Mouse (Mus musculus) left cerebral cortex, adult 8-10 months (tissue): ENCODE results near the gene Ngf. TPM values are rescaled to one million over a fixed set of nuclear protein-coding genes. Genes with fewer than 3 reads are reported as not detected.
A peak's percentile ranks its signal among the peaks of the same experiment; 100 is the strongest.

Source experiments
- DNase-seq, 2 experiments: peaks; one replicate each; pipeline ENCODE4 v3.0.0; 2022; ENCODE audit warnings: low spot score in 2 of 2
- total RNA-seq, 4 experiments: library from RNA; stranded (reverse); gene quantifications; 2 replicates each; pipeline ENCODE4 v1.2.4; 2022

Ngf gene
- 1 to 10 TPM; 2.7 to 4.0 (median 3.4) TPM for total RNA-seq

DNA sequence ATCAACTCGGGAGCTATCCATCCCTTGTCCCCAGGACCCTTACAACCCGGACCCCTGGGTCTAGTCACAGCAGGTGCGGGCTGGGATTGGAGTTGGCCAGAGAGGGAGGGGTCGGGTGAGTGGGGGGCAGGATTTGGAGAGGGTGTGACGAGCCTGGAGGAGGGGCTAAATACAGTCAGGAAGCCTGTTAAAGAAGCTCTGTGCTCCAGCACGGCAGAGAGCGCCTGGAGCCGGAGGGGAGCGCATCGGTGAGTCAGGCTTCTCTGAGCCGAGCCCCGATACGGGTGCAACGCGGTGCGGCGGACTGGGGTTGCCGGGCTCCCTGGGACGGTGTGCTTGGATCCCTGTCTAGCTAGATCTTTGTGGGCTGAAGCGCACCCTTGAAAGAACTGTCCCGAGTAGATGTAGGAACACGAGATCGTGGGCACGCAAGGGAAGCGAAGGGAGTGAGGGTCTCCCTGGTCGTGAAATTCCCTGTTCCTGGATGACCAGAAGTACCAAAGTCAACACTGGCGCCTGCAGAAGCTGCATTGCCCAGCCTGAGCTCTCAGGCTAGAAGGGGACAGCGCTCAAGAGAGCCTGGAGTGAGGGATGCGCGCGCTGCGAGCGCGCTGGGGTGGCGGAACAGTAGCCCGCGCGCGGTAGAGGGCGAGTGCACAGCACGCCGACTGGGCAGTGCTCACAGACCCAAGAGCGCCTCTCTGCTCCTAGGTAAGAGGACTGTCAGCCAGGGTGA is at the start of gene Ngf:
TSS of gene Ngf (plus strand) at position 207 of the 736 bp plus-strand sequence.
- no peak for DNase-seq

DNA sequence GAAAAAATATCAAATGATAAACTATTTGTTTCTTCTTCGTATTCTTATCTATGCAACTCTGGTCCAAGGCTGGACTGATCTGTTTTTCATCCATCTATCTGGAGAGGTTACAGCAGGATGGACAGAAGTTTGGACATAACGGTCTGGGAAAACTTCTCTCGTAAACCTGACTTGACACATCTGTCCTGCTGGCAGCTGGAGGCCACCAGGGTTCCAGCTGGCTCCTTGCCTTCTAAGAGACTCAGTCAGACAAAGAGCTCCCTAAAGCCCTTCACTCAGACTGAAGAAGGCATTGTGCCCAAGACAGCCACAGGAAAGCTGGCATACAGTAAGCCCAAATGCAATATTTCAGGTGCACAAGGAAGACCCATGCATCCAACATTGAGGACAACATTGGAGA is 24.2 kb upstream of the Ngf start:
- no peak for DNase-seq

DNA sequence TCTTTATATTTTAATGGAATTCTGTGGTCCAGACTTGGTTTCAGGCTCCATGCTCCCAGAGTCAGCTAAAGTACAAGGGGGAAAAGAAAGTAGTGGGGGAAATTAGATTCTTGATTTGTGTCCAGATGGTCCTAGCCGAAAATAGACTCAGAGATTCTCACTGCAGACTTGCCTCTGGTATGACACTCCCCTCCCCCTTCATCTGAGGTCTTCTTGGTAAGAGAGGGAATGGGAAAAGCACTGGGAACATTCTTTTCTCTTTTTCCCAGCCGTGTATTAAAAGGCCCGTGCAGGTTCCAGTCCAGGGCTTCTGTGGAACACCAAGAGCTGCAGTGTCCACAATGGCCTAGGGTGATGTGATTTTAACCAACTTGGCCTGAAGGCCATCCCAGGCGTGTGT is 23.0 kb upstream of the Ngf start:
- no peak for DNase-seq

DNA sequence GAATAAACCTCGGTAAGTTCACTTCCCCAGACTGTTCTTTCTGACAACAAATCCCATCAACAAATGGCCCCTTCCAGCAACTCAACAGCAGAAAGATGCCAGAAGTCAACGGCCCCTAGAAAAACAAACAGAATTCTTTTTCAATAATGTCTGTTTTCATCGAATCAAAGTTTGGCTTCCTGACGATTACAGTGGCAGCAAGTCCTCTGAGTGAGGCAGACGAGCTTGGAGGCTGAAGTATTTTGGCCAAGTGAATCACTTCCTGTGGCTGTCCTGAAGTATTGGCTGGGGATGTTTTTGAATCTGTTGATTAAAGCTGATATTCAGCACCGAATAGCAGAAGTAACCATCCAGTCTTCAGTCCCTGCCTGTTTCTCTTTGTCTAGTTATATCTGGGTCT is 15.2 kb upstream of the Ngf start:
- DNase-seq: no peak

DNA sequence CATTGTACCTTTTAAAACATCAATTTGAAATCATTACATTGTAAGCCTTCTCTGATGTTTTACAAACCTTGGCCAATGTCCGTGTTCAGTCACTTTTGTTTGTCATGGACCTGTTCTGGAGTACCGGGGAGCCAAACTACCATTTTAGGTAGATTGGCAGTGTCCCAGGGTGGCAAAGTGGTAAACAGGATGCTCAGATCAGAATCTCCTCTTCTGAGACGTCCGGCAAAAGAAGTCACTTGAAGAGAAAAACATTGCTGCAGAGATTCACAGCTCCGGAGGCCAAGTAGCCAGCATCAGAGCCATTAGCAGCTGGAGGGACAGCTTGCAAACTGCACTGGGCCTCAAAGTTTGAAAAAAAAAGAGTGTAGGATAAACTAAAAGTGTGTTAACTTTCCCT is 9.2 kb upstream of the Ngf start:
- no peak for DNase-seq

DNA sequence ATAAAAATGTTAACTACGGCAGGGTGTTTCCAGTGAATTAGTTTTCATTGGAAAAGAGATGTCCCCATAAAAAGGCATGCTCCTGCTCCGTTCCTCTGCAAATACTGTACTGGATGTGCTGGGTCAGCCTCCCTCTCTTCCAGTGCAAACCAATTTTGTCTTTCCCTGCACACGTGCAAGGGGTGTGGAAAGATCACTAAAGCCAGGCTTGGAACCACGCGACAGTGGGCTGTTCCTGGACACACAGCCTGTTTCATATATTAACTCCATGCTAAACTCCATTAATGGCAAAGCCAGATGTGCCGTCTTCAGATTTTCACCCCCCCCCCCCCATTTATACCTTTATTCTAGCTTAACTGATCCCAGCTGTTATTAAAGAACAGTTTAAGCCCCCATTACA is 8.7 kb upstream of the Ngf start:
- DNase-seq: no peak

DNA sequence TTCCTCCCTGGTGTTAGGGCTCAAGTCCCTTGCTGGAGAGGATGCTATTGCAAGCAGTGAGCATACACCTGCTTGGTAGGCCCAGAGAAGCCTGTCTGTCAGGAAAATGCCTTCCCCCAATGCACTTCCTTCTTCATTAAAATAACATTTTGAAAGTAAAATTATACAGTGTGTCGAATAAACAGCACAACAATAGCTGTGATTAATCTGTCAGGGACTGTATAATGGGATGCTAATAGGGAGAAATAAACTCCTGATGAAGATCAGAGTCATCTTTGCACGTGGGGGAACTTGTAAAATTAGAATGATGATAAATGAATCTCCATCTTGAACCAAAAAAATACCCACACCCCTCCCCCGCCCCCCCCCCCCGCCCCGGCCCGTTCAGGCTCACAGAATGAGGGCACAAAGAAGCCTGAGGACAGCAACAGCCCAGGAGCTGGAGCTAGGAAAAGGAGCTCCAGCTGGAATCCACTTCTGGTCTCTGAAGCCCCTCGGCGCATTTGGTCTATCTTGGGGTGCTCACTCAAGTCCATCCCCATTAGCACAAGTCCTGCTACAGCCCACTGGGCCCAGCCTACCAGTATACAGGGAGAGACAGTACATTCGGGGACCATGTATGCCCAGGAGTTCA is 6.9 kb upstream of the Ngf start:
- no peak for DNase-seq

DNA sequence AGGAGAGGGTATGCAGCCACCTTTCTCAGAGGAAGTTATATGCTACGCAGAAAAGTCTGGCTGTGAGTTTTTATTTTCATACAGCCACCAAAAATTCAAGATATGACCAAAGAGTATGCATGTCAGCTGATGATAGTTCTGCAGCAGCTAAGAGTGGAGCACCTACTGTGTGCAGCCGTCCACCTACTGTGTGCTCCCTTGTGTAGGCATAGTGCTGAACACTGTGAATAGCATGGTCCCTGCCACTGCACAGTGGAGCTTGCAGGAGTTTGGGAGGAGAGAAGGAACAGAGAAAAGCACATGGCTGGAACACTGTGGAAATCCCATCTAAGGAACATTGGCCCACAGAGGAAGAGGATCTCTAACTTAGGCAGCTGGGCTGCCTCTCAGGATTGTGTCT is 6.4 kb upstream of the Ngf start:
- no peak for DNase-seq

DNA sequence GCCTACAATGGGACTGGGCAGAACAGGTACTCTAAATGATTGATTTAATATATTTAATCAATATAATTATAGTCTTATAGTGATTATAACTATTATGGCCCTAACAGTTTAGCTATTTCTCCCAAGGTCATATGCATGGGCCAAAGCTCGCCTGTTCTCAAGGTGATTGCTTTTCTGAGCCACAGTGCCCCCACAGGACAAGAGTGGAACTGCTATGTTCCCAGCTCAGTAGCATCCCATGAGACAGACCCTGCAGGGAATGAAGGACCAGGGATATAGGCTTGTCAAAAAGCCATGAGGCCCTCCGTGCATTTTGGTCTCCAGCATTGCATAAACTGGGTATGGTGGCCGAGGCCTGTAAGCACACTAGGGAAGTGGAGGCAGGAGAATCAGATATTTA is 3.1 kb upstream of the Ngf start:
- DNase-seq: peak in 1 of 2 experiments; percentile 49

DNA sequence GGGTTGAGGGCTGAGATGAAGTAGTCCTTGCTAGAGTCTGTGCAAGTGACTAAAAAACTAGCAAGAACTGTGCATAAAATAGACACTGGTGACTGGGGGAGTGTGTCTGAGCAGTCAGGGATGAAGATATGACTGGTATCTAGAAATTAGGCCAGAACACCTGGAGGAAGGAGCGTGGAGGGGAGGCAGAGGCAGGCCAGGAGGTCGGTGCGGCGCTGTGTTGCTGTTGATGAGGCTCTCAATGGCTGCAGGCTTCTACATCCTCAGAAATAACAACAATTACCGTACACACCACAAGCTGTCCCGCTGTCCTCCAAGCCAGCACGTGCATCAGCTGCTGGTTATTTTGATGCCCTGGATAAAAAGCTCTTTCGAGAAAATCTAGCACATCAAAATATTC is 2.6 kb upstream of the Ngf start:
- no peak for DNase-seq

DNA sequence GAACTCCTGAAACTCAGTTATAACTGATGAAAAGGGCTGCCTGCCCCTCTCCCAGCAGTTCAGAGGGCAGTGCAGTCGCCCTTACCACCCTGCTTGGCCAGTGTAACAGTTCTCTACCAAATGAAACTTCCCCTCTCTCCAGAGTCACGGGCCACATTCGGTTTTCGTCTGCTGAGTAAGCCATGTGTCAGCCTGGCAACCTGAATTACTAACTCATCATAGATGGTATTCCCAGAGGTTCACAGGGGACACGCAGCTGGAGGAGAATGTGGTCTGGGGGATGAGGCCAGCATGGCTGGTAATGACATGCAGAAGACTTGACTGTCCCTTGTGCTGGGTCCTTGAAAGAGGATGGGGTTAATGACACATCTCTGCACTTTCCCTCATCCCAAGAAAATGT is 1.5 kb downstream of the Ngf start:
- no peak for DNase-seq

DNA sequence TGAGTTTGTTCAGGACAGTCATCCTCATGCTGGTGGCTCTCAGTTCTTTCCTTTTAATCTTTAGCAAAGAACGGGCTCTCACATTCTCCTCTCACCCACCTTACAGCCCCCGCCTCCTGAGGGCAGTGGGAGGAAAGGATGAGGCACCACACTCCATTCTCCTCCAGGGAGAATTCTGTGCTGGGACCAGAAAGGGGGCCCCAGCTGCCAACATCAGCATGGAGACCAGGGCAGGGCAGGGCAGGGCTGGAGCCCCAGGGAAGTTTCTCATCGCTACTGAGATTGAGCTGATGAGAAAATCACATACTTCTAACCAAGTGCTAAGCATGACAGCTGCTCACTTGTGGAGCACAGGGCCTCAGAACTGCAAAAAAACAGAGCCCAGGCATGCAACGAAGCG is 2.1 kb downstream of the Ngf start:
- DNase-seq: no peak

DNA sequence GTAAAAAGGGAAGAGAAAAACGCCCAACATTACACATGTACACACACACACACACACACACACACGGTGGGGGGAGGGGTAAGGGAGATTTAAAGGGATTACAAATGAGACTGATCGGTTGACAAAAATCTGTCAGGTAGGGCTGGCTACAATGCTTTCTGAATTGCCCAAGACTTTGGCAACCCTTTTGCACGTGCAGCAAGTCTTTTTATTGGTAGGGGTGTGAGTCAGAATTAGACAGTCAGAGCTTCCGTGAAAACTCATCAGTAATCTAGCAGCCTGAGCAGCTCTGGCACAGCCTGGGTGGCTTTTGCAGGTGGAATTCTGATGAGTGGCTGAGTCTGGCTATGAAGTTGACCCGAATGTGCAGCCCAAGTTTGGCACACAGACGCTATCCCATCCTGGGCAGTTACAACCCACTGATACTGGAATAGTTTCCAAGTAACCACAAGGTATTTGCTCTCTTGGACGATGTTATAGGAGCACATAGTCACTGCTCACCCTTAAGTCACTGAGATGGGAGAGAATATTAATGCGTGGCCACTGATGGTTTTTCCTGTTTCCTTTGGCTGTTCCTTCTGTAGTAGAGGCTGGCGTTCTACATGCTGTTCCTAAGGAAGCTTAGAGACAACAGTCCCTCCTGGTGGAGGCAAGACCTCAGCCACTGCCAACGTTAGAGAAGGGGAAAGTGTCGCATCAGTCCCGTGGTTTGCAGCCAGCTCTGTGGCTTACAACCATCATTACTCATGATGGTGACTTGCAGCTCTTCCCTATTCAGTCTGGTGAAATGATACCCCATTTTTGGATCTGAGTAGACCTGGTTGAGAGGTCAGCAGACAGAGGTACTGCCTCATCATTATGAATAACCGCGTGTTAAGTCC is 4.8 kb downstream of the Ngf start:
- no peak for DNase-seq

DNA sequence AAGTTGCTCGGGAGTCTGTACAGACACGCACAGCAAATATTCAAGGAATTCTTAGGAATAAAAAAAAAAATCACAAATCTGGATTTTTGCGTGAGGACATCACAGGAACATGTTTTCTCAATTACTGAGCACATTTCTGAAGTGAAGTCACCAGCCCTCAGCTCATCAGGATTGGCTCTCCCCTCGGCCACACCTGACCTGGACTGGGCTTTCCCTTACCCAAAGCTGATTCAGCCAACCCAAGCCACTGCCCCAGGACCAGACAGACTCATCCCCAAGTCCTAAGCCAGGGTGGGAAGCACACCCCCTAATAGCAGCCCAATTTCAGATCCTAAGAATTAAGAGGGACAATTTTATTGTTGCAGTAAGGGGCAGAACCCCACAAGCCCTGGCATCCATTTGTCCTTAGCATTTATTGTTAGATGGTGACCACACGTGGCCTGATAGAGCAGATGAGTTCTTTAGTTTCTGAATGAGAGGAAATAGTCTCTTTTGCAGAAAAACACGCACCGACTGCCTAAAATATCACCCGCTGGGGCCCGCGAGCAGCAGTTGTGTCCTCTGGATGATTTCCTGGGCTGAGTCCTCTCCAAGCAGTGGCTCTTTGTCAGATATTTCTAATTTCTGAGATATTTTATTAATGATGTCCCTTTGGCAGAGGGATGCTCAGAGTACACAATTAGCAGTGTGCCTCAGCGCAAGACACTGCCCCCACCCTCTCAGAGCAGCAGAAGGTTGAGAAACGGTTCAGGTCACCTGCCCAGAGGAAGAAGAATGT is 8.4 kb downstream of the Ngf start:
- no peak for DNase-seq

DNA sequence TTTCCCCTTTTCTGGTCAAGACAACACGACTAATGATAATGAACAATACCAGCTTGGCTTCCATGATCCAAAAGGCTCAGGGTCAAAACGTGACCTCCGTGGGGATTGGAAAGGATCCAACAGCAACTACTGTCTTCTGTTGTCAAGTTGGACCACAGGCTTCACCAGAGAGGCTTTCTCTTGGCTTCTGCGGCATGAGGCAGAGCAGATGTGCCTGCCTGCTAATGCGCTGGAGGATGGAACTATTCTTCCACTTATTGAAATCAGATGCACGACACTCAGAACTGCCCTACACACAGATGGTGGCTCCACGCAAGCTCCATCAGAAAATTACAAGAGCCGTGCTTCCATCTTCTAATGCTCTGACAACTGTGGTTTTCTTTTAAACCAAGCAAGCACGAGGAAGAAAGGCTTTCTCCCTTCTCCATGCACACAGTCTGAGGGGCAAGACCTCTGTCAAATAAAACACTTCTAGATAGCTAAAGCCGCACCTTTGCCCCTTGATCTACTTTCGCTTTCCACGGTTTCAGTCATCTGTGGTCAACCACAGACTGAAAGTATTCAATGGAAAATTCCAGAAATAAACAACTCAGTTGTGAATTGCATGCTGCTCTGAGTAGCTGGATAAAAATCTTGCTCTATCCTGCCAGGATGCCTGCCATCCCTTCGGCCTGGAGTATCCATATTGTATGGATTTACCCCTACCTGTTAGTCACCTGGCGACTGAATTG is 20.8 kb downstream of the Ngf start:
- no peak for DNase-seq

DNA sequence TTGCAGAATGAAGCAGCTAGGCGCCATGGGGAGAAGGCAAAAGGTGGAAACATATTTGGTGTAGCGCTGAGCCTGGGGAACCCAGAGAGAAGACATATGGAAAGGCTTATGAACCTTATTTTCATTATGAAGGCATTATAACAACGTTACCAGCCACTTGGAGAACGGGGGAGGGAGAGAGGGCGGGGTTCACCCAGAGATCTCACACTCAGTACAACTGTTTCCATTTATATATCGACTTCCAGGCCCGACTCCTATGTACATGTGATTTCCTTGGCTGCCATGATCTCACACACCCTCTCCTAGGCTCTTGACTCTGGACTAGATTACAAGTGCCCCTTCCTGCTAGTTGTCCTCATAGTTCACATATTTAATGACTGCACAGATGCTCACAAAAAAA is 28.4 kb downstream of the Ngf start:
- DNase-seq: no peak

DNA sequence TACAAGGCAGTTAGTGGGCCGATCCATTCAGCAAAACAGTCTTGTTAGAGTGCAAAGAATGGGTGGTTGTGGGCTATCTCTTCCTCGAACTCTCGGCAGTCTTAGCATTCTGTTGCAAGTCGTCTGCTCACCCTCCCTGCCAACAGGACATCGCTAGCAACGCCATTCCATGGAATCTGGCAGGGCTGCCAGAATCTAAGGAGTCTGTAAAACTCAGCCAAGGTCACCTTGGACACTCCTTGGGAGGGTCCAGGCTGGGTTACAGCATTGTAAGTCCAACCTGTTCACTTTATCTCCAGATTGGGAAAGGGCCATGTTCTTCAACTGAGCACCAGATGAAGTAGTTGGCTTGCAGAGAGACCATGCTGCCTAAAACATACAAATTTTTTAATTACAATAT is 29.2 kb downstream of the Ngf start:
- no peak for DNase-seq

DNA sequence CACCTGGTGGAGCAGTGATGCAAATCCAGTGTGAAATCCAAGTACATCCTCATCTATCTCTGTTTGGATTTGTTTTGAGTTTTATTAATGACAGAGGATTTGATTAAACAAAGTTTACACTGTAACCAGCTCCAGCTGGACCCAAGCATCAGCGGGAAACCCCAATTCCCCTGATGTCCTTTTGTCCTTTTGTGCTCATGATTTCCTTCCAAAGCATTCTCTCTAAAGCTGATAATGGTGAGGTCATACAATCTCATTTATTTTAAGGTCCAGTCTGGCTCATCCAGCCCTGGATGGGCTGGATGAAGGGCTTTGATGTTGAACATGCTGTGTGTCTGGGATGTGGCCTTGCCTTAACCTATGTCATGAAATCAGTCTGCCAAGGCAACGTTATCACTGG is 30.3 kb downstream of the Ngf start:
- DNase-seq: no peak

DNA sequence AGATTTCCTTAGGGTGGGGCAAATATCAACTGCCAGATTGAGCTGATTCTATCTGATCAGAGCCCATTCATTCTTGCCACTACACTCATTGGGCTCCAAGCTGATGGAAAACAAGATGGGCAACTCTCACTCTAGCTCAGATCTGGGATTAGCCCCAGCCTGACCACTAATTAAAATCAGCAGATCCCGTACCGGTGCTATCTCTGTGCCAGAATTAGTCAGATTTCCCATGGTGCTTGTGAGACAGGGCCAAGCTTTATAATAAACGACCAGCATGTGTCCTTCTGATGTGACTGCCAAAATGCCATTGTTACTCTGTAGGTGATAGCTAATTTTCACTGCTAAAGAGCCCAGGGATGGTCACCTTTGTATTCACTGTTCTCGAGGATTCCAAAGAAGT is 31.5 kb downstream of the Ngf start:
- DNase-seq: no peak

DNA sequence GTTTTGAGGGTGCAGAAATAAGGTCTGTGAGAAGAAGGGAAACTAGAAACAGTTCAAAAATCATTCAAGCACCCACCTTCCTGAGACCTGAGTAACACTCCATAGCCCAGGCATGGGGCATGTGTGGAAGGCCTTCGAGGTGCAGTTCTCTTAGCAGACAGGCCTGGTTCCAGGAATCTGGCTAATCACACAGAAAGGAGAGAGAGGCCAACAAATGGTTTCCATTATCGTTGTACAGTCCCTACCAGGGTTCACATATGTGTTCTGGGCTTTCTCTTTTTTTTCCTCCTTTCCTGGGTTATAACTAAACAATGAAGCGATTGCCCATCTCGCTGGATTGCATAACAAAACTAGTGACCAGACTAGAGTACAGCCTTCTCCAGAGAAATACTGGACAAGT is 35.4 kb downstream of the Ngf start:
- DNase-seq: no peak

DNA sequence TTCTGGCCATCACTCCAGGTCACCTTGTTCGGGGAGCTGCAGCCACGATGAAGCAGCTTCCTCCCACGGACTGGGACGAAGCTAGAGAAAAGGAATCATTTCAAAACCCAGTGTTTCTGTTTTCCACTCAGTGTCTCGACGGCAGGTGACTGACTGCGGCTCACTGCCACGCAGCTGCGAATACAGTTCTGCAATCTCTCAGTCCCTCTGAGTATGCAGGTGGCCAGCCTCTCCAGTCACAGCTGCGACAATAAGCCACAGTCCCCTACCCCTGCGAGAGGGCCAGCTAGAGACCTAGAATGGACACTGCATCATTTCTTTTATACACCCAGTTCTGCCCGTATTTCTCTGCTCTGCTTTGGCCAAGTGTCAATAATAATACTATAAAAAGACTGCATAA is 36.3 kb downstream of the Ngf start:
- DNase-seq: no peak
